Mouse (Mus musculus): Measurements from ENCODE around the gene Mff. TPM values are rescaled to one million over a fixed set of nuclear protein-coding genes. Genes with fewer than 3 reads are reported as not detected.

Mff gene
- polyA plus RNA-seq (2014; fragmentation: Illumina TruSeq; extraction: RNeasy Lipid Tissue Mini Kit (QIAGEN cat#74804); ENCODE audit: low read depth, low replicate concordance): 89.7 TPM

GRCm38 (mm10) chr1:82724339-82725025, at the start of gene Mff:
Gene Mff (plus strand): TSS chr1:82724890.

GRCm38 (mm10) chr1:82768269-82768668, 43.6 kb downstream of the Mff start, which contains the start of gene Tm4sf20:
Gene Tm4sf20 (minus strand): TSS chr1:82768461.

GRCm38 (mm10) chr1:82771022-82771586, 46.4 kb downstream of the Mff start, which contains the start of gene Gm47791:
Gene Gm47791 (minus strand): TSS chr1:82771243.

Other genes with a start within 250 kb of the Mff start
- gene Col4a4, start 138.0 kb upstream of the Mff start, polyA plus RNA-seq (2014; fragmentation: Illumina TruSeq; extraction: RNeasy Lipid Tissue Mini Kit (QIAGEN cat#74804); ENCODE audit: low read depth, low replicate concordance): 0.26 TPM
- 1.0 TPM for gene Col4a3, start 138.0 kb upstream of the Mff start, polyA plus RNA-seq (2014; fragmentation: Illumina TruSeq; extraction: RNeasy Lipid Tissue Mini Kit (QIAGEN cat#74804); ENCODE audit: low read depth, low replicate concordance)
- not detected for gene Tm4sf20, start 43.6 kb downstream of the Mff start, polyA plus RNA-seq (2014; fragmentation: Illumina TruSeq; extraction: RNeasy Lipid Tissue Mini Kit (QIAGEN cat#74804); ENCODE audit: low read depth, low replicate concordance)
- gene Gm47791, start 46.4 kb downstream of the Mff start, polyA plus RNA-seq (2014; fragmentation: Illumina TruSeq; extraction: RNeasy Lipid Tissue Mini Kit (QIAGEN cat#74804); ENCODE audit: low read depth, low replicate concordance): not detected
- 18.7 TPM for gene Agfg1, start 114.6 kb downstream of the Mff start, polyA plus RNA-seq (2014; fragmentation: Illumina TruSeq; extraction: RNeasy Lipid Tissue Mini Kit (QIAGEN cat#74804); ENCODE audit: low read depth, low replicate concordance)
- gene A030005L19Rik, start 188.4 kb downstream of the Mff start, polyA plus RNA-seq (2014; fragmentation: Illumina TruSeq; extraction: RNeasy Lipid Tissue Mini Kit (QIAGEN cat#74804); ENCODE audit: low read depth, low replicate concordance): not detected
- not detected for gene A030014E15Rik, start 200.0 kb downstream of the Mff start, polyA plus RNA-seq (2014; fragmentation: Illumina TruSeq; extraction: RNeasy Lipid Tissue Mini Kit (QIAGEN cat#74804); ENCODE audit: low read depth, low replicate concordance)
- not detected for gene Gm6217, start 206.5 kb downstream of the Mff start, polyA plus RNA-seq (2014; fragmentation: Illumina TruSeq; extraction: RNeasy Lipid Tissue Mini Kit (QIAGEN cat#74804); ENCODE audit: low read depth, low replicate concordance)
- not detected for gene A030003K21Rik, start 218.5 kb downstream of the Mff start, polyA plus RNA-seq (2014; fragmentation: Illumina TruSeq; extraction: RNeasy Lipid Tissue Mini Kit (QIAGEN cat#74804); ENCODE audit: low read depth, low replicate concordance)
- gene Gm7544, start 231.1 kb downstream of the Mff start, polyA plus RNA-seq (2014; fragmentation: Illumina TruSeq; extraction: RNeasy Lipid Tissue Mini Kit (QIAGEN cat#74804); ENCODE audit: low read depth, low replicate concordance): not detected
- not detected for gene Gm47955, start 235.4 kb downstream of the Mff start, polyA plus RNA-seq (2014; fragmentation: Illumina TruSeq; extraction: RNeasy Lipid Tissue Mini Kit (QIAGEN cat#74804); ENCODE audit: low read depth, low replicate concordance)

Measured in liver, adult 10 weeks (tissue).